Mouse (Mus musculus) E14TG2a.4 (cell line): ENCODE measurements around the gene Ikzf3.

Experiments used
- H3K27me3 ChIP-seq: 2 replicates; pipeline ENCODE4 v1.6.1; 2014; ENCODE audit warnings: low read length, control low read depth; ENCODE audit not compliant: insufficient read depth
- H3K36me3 ChIP-seq: 2 replicates; pipeline ENCODE4 v1.6.1; 2014; ENCODE audit warnings: low read length, control low read depth; ENCODE audit not compliant: insufficient read depth
- H3K4me1 ChIP-seq: replicated peaks from 2 replicates; pipeline ENCODE4 v1.6.1; 2014; ENCODE audit warnings: low read depth, low read length, control low read depth
- H3K4me3 ChIP-seq: replicated peaks from 2 replicates; pipeline ENCODE4 v1.5.1; 2014; ENCODE audit warnings: mild to moderate bottlenecking, low read length
- H3K9me3 ChIP-seq: 2 replicates; pipeline ENCODE4 v1.6.1; 2014; ENCODE audit warnings: low read length, control low read depth
- CTCF ChIP-seq: conservative IDR thresholded peaks from 2 replicates; pipeline ENCODE4 v1.5.1; 2014; ENCODE audit warnings: low read length
- NANOG ChIP-seq: IDR thresholded peaks from 2 replicates; pipeline ENCODE4 v1.6.1; 2014; ENCODE audit warnings: borderline replicate concordance, low read length, mixed read lengths
- POU5F1 ChIP-seq: IDR thresholded peaks from 2 replicates; pipeline ENCODE4 v1.6.1; 2014; ENCODE audit warnings: low read length, borderline replicate concordance

Ikzf3 gene

DNA sequence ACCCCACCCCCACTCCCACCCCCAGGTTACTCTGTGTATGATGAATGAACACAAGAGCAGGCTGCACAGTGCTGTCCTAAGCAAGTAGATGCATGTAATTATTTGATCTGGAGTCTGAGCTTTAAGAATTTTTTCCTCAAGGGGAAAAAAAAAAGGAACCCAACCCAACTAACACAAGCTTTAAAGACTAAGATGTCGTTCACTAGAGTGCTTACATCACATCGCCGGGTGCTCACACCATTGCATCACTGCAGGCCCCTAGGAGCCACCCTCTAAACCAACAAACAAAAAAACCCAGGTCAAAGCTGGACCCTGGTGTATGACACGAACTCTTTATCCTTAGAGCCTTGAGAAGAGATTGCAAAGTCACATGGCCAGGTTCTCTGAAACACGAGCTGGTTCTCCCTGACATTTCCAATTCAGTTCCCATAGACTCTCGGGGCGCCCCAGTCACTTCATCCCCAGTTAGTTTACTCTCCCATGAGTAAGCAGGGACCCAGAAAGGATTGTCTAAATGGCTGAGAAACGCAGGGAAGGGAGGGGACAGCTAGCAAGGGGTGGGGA is 71.8 kb downstream of the Ikzf3 start:
- peaks cover 16% of the 10 kb centered on the region for H3K27me3 ChIP-seq
- TF ChIP-seq NANOG = no peak
- no peak for TF ChIP-seq CTCF
- TF ChIP-seq POU5F1 = no peak
- H3K4me3 ChIP-seq = no peak overlapping the region
- H3K4me1 ChIP-seq = peaks cover 40% of the 10 kb centered on the region
- no peaks in the 10 kb centered on the region for H3K36me3 ChIP-seq
- H3K9me3 ChIP-seq = no peaks in the 10 kb centered on the region

GRCm38 (mm10) chr11:98472696-98473095 is 73.1 kb downstream of the Ikzf3 start:
- Histone ChIP-seq H3K36me3 (no peaks in the 10 kb centered on the region), H3K27me3 (peaks cover 27% of the 10 kb centered on the region), H3K4me3 (no peak overlapping the region), H3K9me3 (no peaks in the 10 kb centered on the region), H3K4me1 (peaks cover 41% of the 10 kb centered on the region)
- TF ChIP-seq NANOG (no peak), POU5F1 (no peak), CTCF (no peak)

- Histone ChIP-seq H3K36me3 (no peaks in the 10 kb centered on the region), H3K4me3 (no peak overlapping the region), H3K4me1 (peaks cover 41% of the 10 kb centered on the region), H3K27me3 (peaks cover 46% of the 10 kb centered on the region), H3K9me3 (no peaks in the 10 kb centered on the region)
- TF ChIP-seq NANOG (no peak), CTCF (no peak), POU5F1 (no peak)
Measured at GRCm38 (mm10) chr11:98470795-98471194, 75.0 kb downstream of the Ikzf3 start.

GRCm38 (mm10) chr11:98469761-98470714 is 75.8 kb downstream of the Ikzf3 start:
- no peak overlapping the region for H3K4me3 ChIP-seq
- H3K4me1 ChIP-seq = peaks cover 41% of the 10 kb centered on the region
- H3K27me3 ChIP-seq = peaks cover 51% of the 10 kb centered on the region
- no peaks in the 10 kb centered on the region for H3K9me3 ChIP-seq
- TF ChIP-seq NANOG (0 out of 2 replicates have a peak, but pooled peaks have one; percentile 6), POU5F1 (no peak), CTCF (no peak)
- H3K36me3 ChIP-seq = no peaks in the 10 kb centered on the region

DNA sequence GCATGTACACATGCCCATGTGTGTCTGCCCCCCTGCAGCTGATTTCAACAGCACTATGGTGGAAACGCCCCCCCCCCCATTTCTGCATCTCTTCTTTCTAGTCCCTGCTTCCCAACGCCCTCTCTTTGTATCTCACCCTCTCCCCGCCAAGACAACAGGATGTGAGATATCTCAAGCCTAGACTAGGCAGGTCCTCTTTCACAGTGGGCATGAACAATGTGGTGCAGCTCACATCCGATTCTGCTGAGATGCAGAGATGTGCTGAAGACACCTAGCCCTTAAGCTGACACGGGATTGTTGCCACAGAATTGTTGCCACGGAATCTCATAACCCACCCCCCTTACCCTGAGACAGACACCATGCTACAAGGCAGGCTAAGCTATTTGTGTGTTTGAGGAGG is 81.3 kb downstream of the Ikzf3 start:
- TF ChIP-seq CTCF = no peak
- TF ChIP-seq POU5F1 = no peak
- TF ChIP-seq NANOG = no peak
- no peaks in the 10 kb centered on the region for H3K9me3 ChIP-seq
- peaks cover 58% of the 10 kb centered on the region for H3K27me3 ChIP-seq
- H3K36me3 ChIP-seq = no peaks in the 10 kb centered on the region
- no peak overlapping the region for H3K4me3 ChIP-seq
- peaks cover 46% of the 10 kb centered on the region for H3K4me1 ChIP-seq

- H3K4me3 ChIP-seq = no peak overlapping the region; the same call in 1 of the 2 replicates
- peaks cover 61% of the 10 kb centered on the region for H3K27me3 ChIP-seq
- TF ChIP-seq POU5F1 = no peak
- no peak for TF ChIP-seq NANOG
- no peak for TF ChIP-seq CTCF
- peaks cover 46% of the 10 kb centered on the region for H3K4me1 ChIP-seq
- H3K36me3 ChIP-seq = no peaks in the 10 kb centered on the region
- no peaks in the 10 kb centered on the region for H3K9me3 ChIP-seq
Measured at GRCm38 (mm10) chr11:98463911-98464310, 81.9 kb downstream of the Ikzf3 start.

DNA sequence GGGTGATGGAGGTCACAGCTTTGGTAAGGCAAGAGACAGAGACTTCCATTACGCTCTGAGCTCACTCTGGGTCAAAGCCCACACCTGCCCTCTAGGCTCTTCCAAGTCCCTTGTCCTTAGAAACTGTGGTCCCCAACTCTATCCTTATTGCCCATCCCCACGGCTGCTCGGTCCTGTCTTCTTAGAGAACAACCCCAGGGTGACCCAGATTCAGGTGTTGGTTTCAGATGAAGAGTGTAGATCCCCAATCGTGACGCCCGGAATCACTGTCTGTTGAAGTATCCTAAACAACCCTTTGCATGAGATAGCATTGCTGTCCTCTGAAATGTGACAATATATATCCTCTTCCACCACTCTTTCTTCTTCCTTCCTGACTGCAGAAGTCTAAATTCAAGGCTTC is 83.6 kb downstream of the Ikzf3 start:
- TF ChIP-seq CTCF (no peak), NANOG (no peak), POU5F1 (no peak)
- Histone ChIP-seq H3K27me3 (peaks cover 54% of the 10 kb centered on the region), H3K4me3 (no peak overlapping the region), H3K36me3 (no peaks in the 10 kb centered on the region), H3K4me1 (peaks cover 55% of the 10 kb centered on the region), H3K9me3 (no peaks in the 10 kb centered on the region)

DNA sequence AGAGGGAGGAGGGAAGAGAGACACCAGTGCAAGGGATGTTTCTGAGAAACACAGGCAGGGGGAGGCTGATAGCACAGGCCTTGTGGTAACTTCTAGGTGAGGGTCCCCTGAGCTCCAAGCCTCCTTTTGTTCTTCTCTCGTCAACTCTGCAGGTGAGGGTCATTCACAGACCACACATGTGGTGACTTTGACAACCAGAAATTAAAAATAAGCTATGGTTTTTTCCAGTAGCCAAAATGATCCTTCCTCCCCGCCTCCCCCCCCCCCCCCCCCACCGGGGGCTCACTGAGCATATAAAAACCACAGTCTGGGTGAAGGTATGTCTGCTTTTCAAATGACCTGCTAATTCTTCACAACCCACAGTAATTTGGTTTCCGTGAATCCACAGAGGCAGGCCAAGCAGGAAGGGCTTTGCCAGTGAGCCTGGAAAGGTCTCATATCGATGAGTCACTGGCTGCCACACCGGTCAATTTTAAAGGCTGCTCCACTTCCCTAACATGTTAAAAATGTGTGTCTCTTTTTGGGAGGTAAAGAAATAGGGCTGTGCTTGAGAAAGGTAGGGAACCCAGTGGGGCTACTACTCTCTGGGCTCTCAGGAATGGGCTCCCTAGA is 84.6 kb downstream of the Ikzf3 start:
- TF ChIP-seq POU5F1 (no peak), NANOG (no peak)
- Histone ChIP-seq H3K27me3 (peaks cover 43% of the 10 kb centered on the region), H3K36me3 (peaks cover 2% of the 10 kb centered on the region; the same call in 1 of the 2 replicates), H3K4me1 (peaks cover 65% of the 10 kb centered on the region), H3K4me3 (no peak overlapping the region), H3K9me3 (no peaks in the 10 kb centered on the region)
